Mouse (Mus musculus) cerebellum, adult 2 months (tissue): Measurements from ENCODE around the gene 1700029F12Rik.

ENCODE experiments used
- CTCF ChIP-seq: fragments of 200-500 bp; IDR thresholded peaks from 2 replicates; pipeline ENCODE4 v1.5.1; 2011; ENCODE audit warnings: low read depth, mild to moderate bottlenecking, control low read depth, low read length, moderate library complexity, borderline replicate concordance; ENCODE audit not compliant: insufficient read depth
- POLR2A ChIP-seq: fragments of 200-500 bp; IDR thresholded peaks from 2 replicates; pipeline ENCODE4 v1.6.1; 2011; ENCODE audit warnings: low read length, control low read depth, borderline replicate concordance; ENCODE audit not compliant: insufficient read depth

DNA sequence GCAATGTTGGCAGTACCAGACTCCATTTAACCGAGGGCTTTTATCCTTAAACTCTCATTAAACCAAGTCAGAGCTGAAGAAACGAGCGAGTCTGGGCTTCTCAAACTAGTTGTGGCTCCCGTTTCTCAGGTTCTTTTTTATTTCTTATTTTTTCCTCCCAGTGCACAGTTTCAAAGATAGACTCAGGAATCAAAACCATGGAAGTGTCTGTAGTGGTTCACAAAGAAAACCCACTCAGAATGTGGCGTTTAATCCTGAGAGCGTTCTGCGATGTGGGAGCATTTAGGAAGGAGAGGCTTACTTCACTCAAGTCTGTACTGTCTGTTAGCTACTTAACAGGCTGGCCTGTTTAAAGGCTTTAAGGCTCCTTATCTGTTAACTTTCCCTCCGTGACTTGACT, 34.0 kb upstream of the 1700029F12Rik start:
- TF ChIP-seq POLR2A (no peak), CTCF (no peak)
